Mouse (Mus musculus): ENCODE measurements around the gene Tmem94.

- TF ChIP-seq CTCF (IDR thresholded peaks at IDR 0.05; ENCODE audit: low read depth, low read length) (no peak), EP300 (IDR thresholded peaks at IDR 0.05; ENCODE audit: insufficient read depth, low read depth, low read length) (no peak)
These were observed 59.6 kb downstream of the Tmem94 start for GRCm38 (mm10) chr11:115824813-115825212.

All from ES-Bruce4 (cell line).